Mouse (Mus musculus) forebrain, embryonic 15.5 days (tissue): ENCODE results near the gene Fxn. TPM values are rescaled to one million over a fixed set of nuclear protein-coding genes. Genes with fewer than 3 reads are reported as not detected.
A peak's percentile ranks its signal among the peaks of the same experiment; 100 is the strongest.

Source experiments
- ATAC-seq: fragments of 200-750 bp; cut with Nextera tagmentation; replicated peaks from 2 replicates; pipeline ENCODE4 v1.8.0; 2017; ENCODE audit warnings: mild to moderate bottlenecking, moderate TSS enrichment, moderate library complexity
- H3K27ac ChIP-seq: fragments of 300-500 bp; sonication (generic); replicated peaks from 2 replicates; pipeline ENCODE4 v1.5.1; 2015; ENCODE audit warnings: mild to moderate bottlenecking, inconsistent platforms
- H3K27me3 ChIP-seq: fragments of 300-500 bp; sonication (generic); 2 replicates; pipeline ENCODE4 v1.6.1; 2015; ENCODE audit warnings: inconsistent platforms
- H3K36me3 ChIP-seq: fragments of 300-500 bp; sonication (generic); 2 replicates; pipeline ENCODE4 v1.6.1; 2015; ENCODE audit warnings: mild to moderate bottlenecking, inconsistent platforms
- H3K4me1 ChIP-seq: fragments of 300-500 bp; sonication (generic); 2 replicates; pipeline ENCODE4 v1.6.1; 2015; ENCODE audit warnings: inconsistent platforms
- H3K4me2 ChIP-seq: fragments of 300-500 bp; sonication (generic); replicated peaks from 2 replicates; pipeline ENCODE4 v1.6.1; 2015; ENCODE audit warnings: mild to moderate bottlenecking, inconsistent platforms
- H3K4me3 ChIP-seq: fragments of 300-500 bp; sonication (generic); 2 replicates; pipeline ENCODE4 v1.5.1; 2015; ENCODE audit warnings: mild to moderate bottlenecking, inconsistent platforms
- H3K9ac ChIP-seq: fragments of 300-500 bp; sonication (generic); replicated peaks from 2 replicates; pipeline ENCODE4 v1.6.1; 2015; ENCODE audit warnings: mild to moderate bottlenecking, inconsistent platforms
- H3K9me3 ChIP-seq: fragments of 300-500 bp; sonication (generic); 2 replicates; pipeline ENCODE4 v1.6.1; 2016; ENCODE audit warnings: inconsistent platforms
- WGBS: fragments of 180-500 bp; shearing (Covaris S2); methylation state at CpG from one replicate; pipeline ENCODE4 v1.1.7; 2015; ENCODE audit warnings: mixed read lengths; 5-methylcytosine and 5-hydroxymethylcytosine counted together
- polyA plus RNA-seq: library from polyadenylated mRNA; unstranded; fragments of >200 nt; fragmentation: Nextera tagmentation; extraction: Ambion mirVana; gene quantifications from 2 replicates; pipeline ENCODE4 v1.2.1, GENCODE M21; 2015

Fxn gene
- polyA plus RNA-seq, 1 experiment from 2014 or later: 43.4 TPM

GRCm38 (mm10) chr19:24224500-24225304 is 55.7 kb downstream of the Fxn start, which contains the start of gene Tjp2:
Gene Tjp2 (minus strand): TSS chr19:24225030.
- H3K9me3 ChIP-seq: no peaks in the 10 kb centered on the region
- WGBS: under 1% methylated on average over 58 of the region's 59 CpGs
- peak; percentile 44 for ATAC-seq
- peak within 1 kb of the TSS; percentile 92 for H3K4me2 ChIP-seq
- H3K27ac ChIP-seq: no peak within 1 kb of the TSS
- peaks cover 13% of the 10 kb centered on the region for H3K27me3 ChIP-seq
- peak within 1 kb of the TSS; percentile 45 for H3K9ac ChIP-seq
- H3K4me1 ChIP-seq: peaks cover 14% of the 10 kb centered on the region
- no peaks in the 10 kb centered on the region for H3K36me3 ChIP-seq
- H3K4me3 ChIP-seq: peak within 1 kb of the TSS; percentile 47

DNA sequence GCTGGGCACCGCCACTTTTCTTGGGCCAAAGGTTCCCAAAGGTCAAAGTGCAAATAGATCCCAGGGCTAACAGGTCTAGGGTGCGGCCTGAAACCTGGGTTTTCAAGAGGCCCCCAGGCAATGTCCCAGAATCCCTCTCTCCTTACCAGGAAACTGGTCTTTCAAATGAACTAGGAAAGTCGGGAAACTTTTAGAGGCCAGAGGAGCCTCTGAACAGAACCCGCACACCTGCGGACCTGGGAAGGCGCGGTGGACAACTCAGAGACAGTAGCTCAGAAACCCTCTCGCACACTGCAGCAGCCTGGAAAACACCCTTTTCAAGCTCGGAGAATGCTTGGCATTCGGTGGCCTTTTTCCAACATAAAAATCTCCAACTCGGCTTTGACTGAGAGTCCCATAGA is 56.6 kb downstream of the Fxn start:
- Histone ChIP-seq H3K9ac (no peak overlapping the region), H3K4me3 (peak overlapping the region; percentile 47), H3K4me1 (peaks cover 14% of the 10 kb centered on the region), H3K27ac (no peak overlapping the region), H3K4me2 (peak overlapping the region; percentile 92), H3K27me3 (peaks cover 13% of the 10 kb centered on the region), H3K36me3 (no peaks in the 10 kb centered on the region), H3K9me3 (no peaks in the 10 kb centered on the region)
- 20% methylated on average over 11 of the region's 11 CpGs for whole genome bisulfite sequencing
- ATAC-seq: no peak

GRCm38 (mm10) chr19:24221455-24221854 is 59.0 kb downstream of the Fxn start:
- Histone ChIP-seq H3K27ac (no peak overlapping the region), H3K36me3 (no peaks in the 10 kb centered on the region), H3K9ac (no peak overlapping the region), H3K27me3 (peaks cover 13% of the 10 kb centered on the region), H3K9me3 (no peaks in the 10 kb centered on the region), H3K4me1 (peaks cover 14% of the 10 kb centered on the region), H3K4me2 (no peak overlapping the region), H3K4me3 (no peak overlapping the region)
- 83% methylated on average over 4 of the region's 4 CpGs for WGBS
- no peak for ATAC-seq

GRCm38 (mm10) chr19:24220795-24221445 is 59.5 kb downstream of the Fxn start:
- Histone ChIP-seq H3K27ac (no peak overlapping the region), H3K9me3 (no peaks in the 10 kb centered on the region), H3K27me3 (peaks cover 13% of the 10 kb centered on the region), H3K36me3 (no peaks in the 10 kb centered on the region), H3K4me1 (peaks cover 14% of the 10 kb centered on the region), H3K9ac (no peak overlapping the region), H3K4me3 (no peak overlapping the region), H3K4me2 (no peak overlapping the region)
- 10% methylated on average over 14 of the region's 14 CpGs for WGBS
- no peak for ATAC-seq

GRCm38 (mm10) chr19:24219011-24219410 is 61.4 kb downstream of the Fxn start:
- Histone ChIP-seq H3K4me2 (no peak overlapping the region), H3K4me3 (no peak overlapping the region), H3K27ac (no peak overlapping the region), H3K9me3 (no peaks in the 10 kb centered on the region), H3K27me3 (peaks cover 9% of the 10 kb centered on the region; the same call in 1 of the 2 replicates), H3K9ac (no peak overlapping the region), H3K36me3 (no peaks in the 10 kb centered on the region), H3K4me1 (no peaks in the 10 kb centered on the region; the same call in none of the 2 replicates)
- WGBS: 63% methylated on average over 9 of the region's 9 CpGs
- no peak for ATAC-seq

DNA sequence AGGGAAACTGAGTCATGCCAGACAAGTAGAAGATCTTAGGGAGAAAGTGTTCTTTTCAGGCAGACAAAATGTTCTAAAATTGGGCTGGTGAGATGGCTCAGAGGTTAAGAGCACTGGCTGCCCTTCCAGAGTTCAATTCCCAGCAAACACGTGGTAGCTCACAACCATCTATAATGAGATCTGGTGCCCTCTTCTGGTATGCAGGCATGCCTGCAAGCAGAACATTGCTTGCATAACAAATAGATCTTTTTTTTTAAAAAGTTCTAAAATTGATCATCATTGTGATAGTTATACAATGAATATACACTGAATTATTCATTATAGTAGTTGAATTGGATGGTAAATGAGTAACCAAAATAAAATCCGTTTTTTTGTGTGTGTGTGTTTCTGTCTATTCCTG is 62.1 kb downstream of the Fxn start:
- Histone ChIP-seq H3K9ac (no peak overlapping the region), H3K4me3 (no peak overlapping the region), H3K4me1 (no peaks in the 10 kb centered on the region; the same call in 1 of the 2 replicates), H3K36me3 (no peaks in the 10 kb centered on the region), H3K9me3 (no peaks in the 10 kb centered on the region), H3K4me2 (no peak overlapping the region), H3K27ac (no peak overlapping the region), H3K27me3 (peaks cover 2% of the 10 kb centered on the region; the same call in 1 of the 2 replicates)
- WGBS: 49% methylated on average over 2 of the region's 2 CpGs
- ATAC-seq: no peak

DNA sequence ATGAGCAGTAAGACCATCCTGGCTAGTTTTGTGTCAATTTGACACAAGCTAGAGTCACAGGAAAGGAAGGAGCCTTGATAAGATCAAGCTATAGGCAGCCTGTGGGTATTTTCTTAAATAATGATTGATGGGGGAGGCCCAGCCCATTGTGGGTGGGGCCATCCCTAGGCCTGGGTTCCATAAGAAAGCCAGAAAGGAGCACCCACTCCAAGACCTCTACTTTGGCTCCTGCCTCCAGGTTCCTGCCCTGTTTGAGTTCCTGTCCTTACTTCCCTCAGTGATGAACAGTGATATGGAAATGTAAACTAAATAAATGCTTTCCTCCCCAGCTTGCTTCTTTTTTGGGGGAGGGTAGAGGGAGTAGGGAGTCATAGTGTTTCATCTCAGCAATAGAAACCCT is 62.6 kb downstream of the Fxn start:
- Histone ChIP-seq H3K9me3 (no peaks in the 10 kb centered on the region), H3K27ac (no peak overlapping the region), H3K4me3 (no peak overlapping the region), H3K9ac (no peak overlapping the region), H3K4me2 (no peak overlapping the region), H3K27me3 (no peaks in the 10 kb centered on the region), H3K36me3 (no peaks in the 10 kb centered on the region), H3K4me1 (no peaks in the 10 kb centered on the region; the same call in 1 of the 2 replicates)
- no peak for ATAC-seq

DNA sequence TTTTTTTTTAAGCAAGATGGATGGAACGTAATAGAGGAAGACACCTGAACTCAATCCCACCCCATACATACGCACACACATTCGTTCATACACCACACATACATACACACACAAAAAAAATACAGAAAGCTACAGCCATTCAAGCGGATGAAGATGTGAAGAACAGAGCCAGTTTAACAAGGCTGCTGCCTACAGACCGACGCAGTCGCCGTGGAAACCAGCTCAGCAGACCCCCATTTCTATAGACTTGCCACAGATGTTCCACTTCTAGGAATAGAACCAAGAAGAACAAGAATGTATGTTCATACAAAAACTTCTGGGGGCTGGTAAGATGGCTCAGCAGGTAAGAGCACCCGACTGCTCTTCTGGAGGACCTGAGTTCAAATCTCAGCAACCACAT is 63.6 kb downstream of the Fxn start:
- no peak overlapping the region for H3K4me3 ChIP-seq
- H3K27me3 ChIP-seq: no peaks in the 10 kb centered on the region
- H3K9me3 ChIP-seq: no peaks in the 10 kb centered on the region
- no peak for ATAC-seq
- H3K4me2 ChIP-seq: no peak overlapping the region
- 61% methylated on average over 9 of the region's 9 CpGs for WGBS
- H3K4me1 ChIP-seq: no peaks in the 10 kb centered on the region; the same call in 1 of the 2 replicates
- no peaks in the 10 kb centered on the region for H3K36me3 ChIP-seq
- no peak overlapping the region for H3K9ac ChIP-seq
- no peak overlapping the region for H3K27ac ChIP-seq

- no peaks in the 10 kb centered on the region; the same call in 1 of the 2 replicates for H3K4me1 ChIP-seq
- H3K27ac ChIP-seq: no peak overlapping the region
- H3K4me2 ChIP-seq: no peak overlapping the region
- H3K36me3 ChIP-seq: no peaks in the 10 kb centered on the region
- H3K27me3 ChIP-seq: no peaks in the 10 kb centered on the region
- no peak overlapping the region for H3K9ac ChIP-seq
- WGBS: 92% methylated on average over 7 of the region's 7 CpGs
- no peaks in the 10 kb centered on the region for H3K9me3 ChIP-seq
- no peak for ATAC-seq
- no peak overlapping the region for H3K4me3 ChIP-seq
Measured at GRCm38 (mm10) chr19:24214939-24215338, 65.5 kb downstream of the Fxn start.

GRCm38 (mm10) chr19:24213299-24213698 is 67.1 kb downstream of the Fxn start:
- Histone ChIP-seq H3K36me3 (no peaks in the 10 kb centered on the region), H3K9me3 (no peaks in the 10 kb centered on the region), H3K27ac (no peak overlapping the region), H3K4me3 (no peak overlapping the region), H3K27me3 (no peaks in the 10 kb centered on the region), H3K4me2 (no peak overlapping the region), H3K4me1 (no peaks in the 10 kb centered on the region), H3K9ac (no peak overlapping the region)
- 58% methylated on average over 7 of the region's 7 CpGs for WGBS
- ATAC-seq: no peak

DNA sequence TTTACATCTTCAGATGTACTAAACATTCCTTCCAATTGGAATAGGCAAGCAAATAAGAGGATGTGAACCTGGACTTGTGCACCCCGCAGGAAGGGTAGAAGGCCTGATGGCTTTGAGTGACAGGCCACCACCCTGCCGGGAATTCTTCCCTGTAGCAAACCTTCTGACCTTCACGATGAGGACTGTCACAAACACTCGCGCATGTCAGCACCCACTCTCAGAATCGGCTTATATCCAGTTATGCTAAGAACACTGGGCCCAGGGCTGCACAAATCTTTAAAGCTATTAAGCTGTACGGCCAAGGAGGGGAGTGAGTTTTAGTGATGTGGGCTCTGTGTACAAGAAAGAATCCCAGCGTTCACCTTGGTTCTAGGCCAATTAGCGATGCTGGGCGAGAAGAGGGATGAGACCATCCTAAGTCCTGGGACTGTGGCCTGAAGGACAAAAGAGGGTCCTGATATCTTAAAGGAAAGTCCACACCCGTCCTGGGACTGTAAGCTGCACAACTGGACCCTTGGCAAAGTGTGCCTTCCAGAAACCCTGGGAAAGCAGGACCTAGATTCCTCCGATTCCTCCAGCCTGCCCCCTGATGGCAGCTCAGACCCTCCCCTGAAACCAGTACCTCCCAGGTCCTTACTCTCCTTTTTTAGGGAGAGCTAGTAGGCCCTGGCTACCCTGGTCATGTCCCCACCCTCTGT is 67.7 kb downstream of the Fxn start:
- H3K27ac ChIP-seq: no peak overlapping the region
- no peaks in the 10 kb centered on the region for H3K4me1 ChIP-seq
- no peaks in the 10 kb centered on the region for H3K36me3 ChIP-seq
- H3K9ac ChIP-seq: no peak overlapping the region
- H3K4me2 ChIP-seq: no peak overlapping the region
- H3K4me3 ChIP-seq: no peak overlapping the region
- WGBS: 83% methylated on average over 12 of the region's 12 CpGs
- no peaks in the 10 kb centered on the region for H3K27me3 ChIP-seq
- H3K9me3 ChIP-seq: no peaks in the 10 kb centered on the region
- ATAC-seq: no peak
